Mouse (Mus musculus) heart, adult 2 months (tissue): ENCODE measurements around the gene Mrpl22. TPM values are rescaled to one million over a fixed set of nuclear protein-coding genes. Genes with fewer than 3 reads are reported as not detected.
"Not testable (repeated sequence)": the region's sequence is repeated elsewhere in the genome, so short reads cannot be mapped to it uniquely, and the experiment has no call there.

Source experiments
- DNase-seq, 2 experiments: peaks; one replicate each; pipeline ENCODE4 v3.0.0; 2021
- H3K27ac ChIP-seq: fragments of 200-600 bp; 2 replicates; pipeline ENCODE4 v1.8.1; 2022
- H3K27me3 ChIP-seq: fragments of 200-500 bp; 2 replicates; pipeline ENCODE4 v1.6.1; 2012; ENCODE audit warnings: mild to moderate bottlenecking, low read length, inconsistent platforms, mixed read lengths; ENCODE audit not compliant: control insufficient read depth, insufficient read depth
- H3K36me3 ChIP-seq: fragments of 200-500 bp; 2 replicates; pipeline ENCODE4 v1.6.1; 2012; ENCODE audit warnings: low read length, inconsistent platforms; ENCODE audit not compliant: control insufficient read depth, insufficient read depth
- H3K4me1 ChIP-seq: fragments of 200-500 bp; 2 replicates; pipeline ENCODE4 v1.6.1; 2011; ENCODE audit warnings: low read length; ENCODE audit not compliant: control insufficient read depth, insufficient read depth
- H3K4me3 ChIP-seq: fragments of 200-600 bp; 2 replicates; pipeline ENCODE4 v1.8.1; 2022
- H3K79me2 ChIP-seq: fragments of 200-500 bp; replicated peaks from 2 replicates; pipeline ENCODE4 v1.6.1; 2012; ENCODE audit warnings: mild to moderate bottlenecking, inconsistent platforms, low read length, moderate library complexity, mixed read lengths; ENCODE audit not compliant: control insufficient read depth, insufficient read depth
- H3K9ac ChIP-seq: fragments of 200-500 bp; 2 replicates; pipeline ENCODE4 v1.6.1; 2012; ENCODE audit warnings: low read depth, mild to moderate bottlenecking, control low read depth, inconsistent platforms, low read length, mixed read lengths
- CTCF ChIP-seq: fragments of 200-600 bp; IDR thresholded peaks from 2 replicates; pipeline ENCODE4 v1.8.1; 2022; ENCODE audit warnings: antibody characterized with exemption, mild to moderate bottlenecking, moderate library complexity
- EP300 ChIP-seq: fragments of 200-500 bp; IDR thresholded peaks from 2 replicates; pipeline ENCODE4 v1.6.1; 2011; ENCODE audit warnings: low read depth, low read length, control low read depth; ENCODE audit not compliant: insufficient read depth
- POLR2A ChIP-seq: fragments of 200-500 bp; IDR thresholded peaks from 2 replicates; pipeline ENCODE4 v1.6.1; 2011; ENCODE audit warnings: mild to moderate bottlenecking, low read depth, low read length, control low read depth; ENCODE audit not compliant: insufficient read depth
- WGBS: fragments of 180-500 bp; shearing (Covaris S2); methylation state at CpG from one replicate; pipeline ENCODE4 v1.1.7; 2018; 5-methylcytosine and 5-hydroxymethylcytosine counted together
- intact Hi-C: fragments of 180-260 bp; cut with DNase I; formaldehyde crosslinking; loops from one replicate; pipeline ENCODE4 v1.15.1; 2025
- polyA plus RNA-seq: library from polyadenylated mRNA; depleted of rRNA; stranded (reverse); fragments of >200 nt; gene quantifications from 2 replicates; pipeline ENCODE4 v1.2.3, GENCODE M21; 2012
- total RNA-seq, 2 experiments: library from RNA; stranded (reverse); gene quantifications; 2 replicates each; pipeline ENCODE4 v1.2.3; 2021

Gene Mrpl22
- total and polyA plus RNA-seq, 3 experiments = 48.6 to 53.9 (median 50.7) TPM

- peaks cover 5% of the 10 kb centered on the region for H3K4me1 ChIP-seq
- intact Hi-C loops = no loop called here
- no peak overlapping the region for H3K9ac ChIP-seq
- no peak overlapping the region for H3K4me3 ChIP-seq
- no peaks in the 10 kb centered on the region for H3K27me3 ChIP-seq
- WGBS = 87% methylated on average over 6 of the region's 6 CpGs
- H3K79me2 ChIP-seq = no peaks in the 10 kb centered on the region
- H3K36me3 ChIP-seq = no peaks in the 10 kb centered on the region
- no peak for DNase-seq
- TF ChIP-seq EP300 (no peak), CTCF (no peak), POLR2A (no peak)
- H3K27ac ChIP-seq = no peak overlapping the region
Observed at GRCm38 (mm10) chr11:58189675-58190074, 18.2 kb downstream of the Mrpl22 start.

DNA sequence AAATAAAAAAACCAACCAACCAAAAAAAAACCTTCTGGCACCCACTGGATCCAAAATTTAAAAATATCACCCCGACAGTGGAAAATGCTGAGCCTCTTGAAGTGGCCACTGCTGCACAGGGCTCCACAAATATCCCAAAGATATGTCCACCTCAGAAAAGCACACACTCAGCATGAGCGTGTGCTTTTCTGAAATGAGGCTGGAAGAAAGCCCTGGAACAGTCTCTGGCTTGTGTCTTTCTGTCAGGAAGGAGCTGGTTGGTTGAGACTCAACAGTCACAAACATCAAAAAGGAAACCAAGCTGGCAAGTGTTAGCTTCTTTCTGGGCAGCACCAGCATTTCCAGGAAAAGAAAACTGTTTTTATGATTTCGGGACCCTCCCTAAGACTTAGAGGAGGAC is 21.9 kb downstream of the Mrpl22 start:
- no peaks in the 10 kb centered on the region for H3K27me3 ChIP-seq
- no peak overlapping the region for H3K9ac ChIP-seq
- no peaks in the 10 kb centered on the region for H3K36me3 ChIP-seq
- intact Hi-C loops = no loop called here
- DNase-seq = peak in 1 of 2 experiments; percentile 44
- H3K27ac ChIP-seq = peak overlapping the region; percentile 63
- H3K79me2 ChIP-seq = no peaks in the 10 kb centered on the region
- H3K4me3 ChIP-seq = peak overlapping the region; percentile 8; the same call in 1 of the 2 replicates
- 18% methylated on average over 3 of the region's 3 CpGs for WGBS
- H3K4me1 ChIP-seq = peaks cover 5% of the 10 kb centered on the region
- TF ChIP-seq CTCF = no peak
- 0 out of 2 replicates have a peak, but pooled peaks have one; percentile 8 for TF ChIP-seq EP300
- no peak for TF ChIP-seq POLR2A

- H3K9ac ChIP-seq = no peak overlapping the region
- no peak overlapping the region for H3K4me3 ChIP-seq
- TF ChIP-seq POLR2A (no peak), EP300 (no peak), CTCF (no peak)
- no peaks in the 10 kb centered on the region for H3K36me3 ChIP-seq
- H3K27me3 ChIP-seq = no peaks in the 10 kb centered on the region
- intact Hi-C loops = no loop called here
- H3K4me1 ChIP-seq = peaks cover 7% of the 10 kb centered on the region
- H3K79me2 ChIP-seq = no peaks in the 10 kb centered on the region
- 36% methylated on average over 4 of the region's 4 CpGs for WGBS
- H3K27ac ChIP-seq = peak overlapping the region; percentile 63
- DNase-seq = no peak
Observed at GRCm38 (mm10) chr11:58193860-58194520, 22.5 kb downstream of the Mrpl22 start.

GRCm38 (mm10) chr11:58198663-58199062 is 27.2 kb downstream of the Mrpl22 start:
- peak overlapping the region; percentile 91; the same call in 1 of the 2 replicates for H3K27ac ChIP-seq
- no peaks in the 10 kb centered on the region for H3K36me3 ChIP-seq
- no peaks in the 10 kb centered on the region for H3K27me3 ChIP-seq
- H3K79me2 ChIP-seq = peaks cover 1% of the 10 kb centered on the region; the same call in 1 of the 2 replicates
- no peak for DNase-seq
- intact Hi-C loops = no loop called here
- no peak overlapping the region for H3K9ac ChIP-seq
- WGBS = 92% methylated on average over 4 of the region's 4 CpGs
- H3K4me3 ChIP-seq = peak overlapping the region; percentile 85
- peaks cover 16% of the 10 kb centered on the region for H3K4me1 ChIP-seq
- no peak for TF ChIP-seq POLR2A
- TF ChIP-seq EP300 = no peak
- no peak for TF ChIP-seq CTCF

DNA sequence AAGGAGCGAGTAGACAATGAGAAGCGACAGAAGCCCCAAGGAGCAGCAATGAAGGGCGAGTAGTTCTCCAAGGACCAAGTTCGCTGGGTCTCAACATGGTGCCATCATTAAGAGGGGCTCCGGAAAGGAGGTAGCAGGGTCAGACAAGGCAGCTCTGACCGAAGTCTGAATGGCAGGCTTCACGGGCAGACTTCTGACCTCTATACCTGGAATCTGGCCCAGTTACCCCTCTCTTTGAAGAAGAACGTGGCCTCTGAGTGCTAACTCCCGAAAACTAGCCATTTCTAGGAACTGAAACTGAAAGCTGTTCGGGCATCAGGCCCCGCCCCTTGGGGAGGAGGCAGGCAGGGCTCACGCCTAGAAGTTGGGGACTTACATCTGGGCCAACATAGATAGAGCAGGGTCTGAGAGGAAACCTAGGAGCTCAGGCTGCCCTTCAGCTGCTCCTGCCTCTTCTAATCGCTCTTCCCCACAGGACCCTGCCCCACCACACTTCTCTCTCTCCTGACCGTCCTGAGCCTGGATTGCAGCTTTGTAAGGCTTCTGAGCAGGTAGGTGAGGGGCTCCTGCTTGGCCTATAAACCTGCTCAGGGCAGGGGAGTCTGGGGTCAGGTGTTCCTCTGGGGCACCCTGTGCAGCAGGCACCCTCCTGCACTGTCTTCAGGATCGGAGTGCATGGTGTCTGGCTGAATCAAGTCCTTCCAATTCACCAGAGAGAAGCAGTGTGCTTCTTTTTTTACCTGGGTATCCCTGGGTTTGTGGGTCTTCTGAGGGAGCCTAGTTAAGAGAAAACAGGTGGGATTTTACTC is 28.0 kb downstream of the Mrpl22 start, which contains the start of the genes Igtp and Irgm2:
Gene Igtp (plus strand): TSS at position 328 of the 809 bp plus-strand sequence.
Gene Irgm2 (plus strand): TSS at position 390 of the 809 bp plus-strand sequence.
- WGBS = 2% methylated on average over 14 of the region's 15 CpGs
- peak; percentile 89 to 91 for DNase-seq
- Histone ChIP-seq H3K9ac (peak within 1 kb of the TSS; percentile 89), H3K4me1 (peaks cover 12% of the 10 kb centered on the region), H3K27ac (peak within 1 kb of the TSS; percentile 91), H3K4me3 (peak within 1 kb of the TSS; percentile 85)
- H3K36me3 ChIP-seq, H3K79me2 ChIP-seq, H3K27me3 ChIP-seq: not testable (repeated sequence)
- TF ChIP-seq POLR2A (peak; percentile 81), EP300 (0 out of 2 replicates have a peak, but pooled peaks have one; percentile 15)
- intact Hi-C loops = loop anchor here (2.0 kb wide), 2 partner anchors 15 to 25 kb away; no protein-coding TSS in a partner anchor

DNA sequence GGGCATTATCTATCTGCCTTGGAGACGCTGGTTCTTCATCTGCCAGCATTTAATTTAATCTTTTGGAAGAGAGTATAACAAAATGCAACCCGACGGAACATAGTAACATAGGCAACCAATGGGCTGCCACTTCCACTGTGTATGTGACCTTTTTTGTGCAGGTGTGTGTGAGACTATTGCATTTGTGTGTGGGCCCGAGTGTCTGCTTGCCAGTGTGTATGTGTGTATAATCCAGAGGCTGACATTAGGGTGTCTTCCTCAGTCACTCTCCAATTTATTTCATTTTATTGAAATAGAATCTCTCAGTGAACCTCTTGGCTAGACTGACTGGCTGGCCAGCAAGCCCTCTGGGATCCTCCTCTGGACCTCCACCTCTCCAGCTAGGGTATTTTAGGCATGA is 28.8 kb downstream of the Mrpl22 start:
- H3K79me2 ChIP-seq = peaks cover 1% of the 10 kb centered on the region; the same call in 1 of the 2 replicates
- TF ChIP-seq CTCF = no peak
- TF ChIP-seq EP300 = no peak
- TF ChIP-seq POLR2A = no peak
- peak overlapping the region; percentile 60 for H3K9ac ChIP-seq
- peaks cover 12% of the 10 kb centered on the region for H3K4me1 ChIP-seq
- intact Hi-C loops = loop anchor here (2.0 kb wide), 2 partner anchors 15 to 25 kb away; no protein-coding TSS in a partner anchor
- no peaks in the 10 kb centered on the region for H3K27me3 ChIP-seq
- 72% methylated on average over 4 of the region's 4 CpGs for WGBS
- peak overlapping the region; percentile 91 for H3K27ac ChIP-seq
- no peaks in the 10 kb centered on the region for H3K36me3 ChIP-seq
- no peak for DNase-seq
- peak overlapping the region; percentile 85 for H3K4me3 ChIP-seq
